Mouse (Mus musculus) spleen, adult 2 months (tissue): Measurements from ENCODE around the gene Lgals1.

ENCODE experiments used
- CTCF ChIP-seq: fragments of 200-500 bp; IDR thresholded peaks from 2 replicates; pipeline ENCODE4 v1.5.1; 2011; ENCODE audit warnings: mild to moderate bottlenecking, inconsistent platforms; ENCODE audit not compliant: insufficient read depth, insufficient read length, insufficient replicate concordance; ENCODE audit errors: extremely low read depth
- POLR2A ChIP-seq: fragments of 200-500 bp; IDR thresholded peaks from 2 replicates; pipeline ENCODE4 v1.6.1; 2011; ENCODE audit warnings: low read depth, low read length, inconsistent platforms

GRCm38 (mm10) chr15:78877810-78878390, 48.6 kb upstream of the Lgals1 start:
- TF ChIP-seq CTCF = no peak
- no peak for TF ChIP-seq POLR2A
